In the genomic region with DNA sequence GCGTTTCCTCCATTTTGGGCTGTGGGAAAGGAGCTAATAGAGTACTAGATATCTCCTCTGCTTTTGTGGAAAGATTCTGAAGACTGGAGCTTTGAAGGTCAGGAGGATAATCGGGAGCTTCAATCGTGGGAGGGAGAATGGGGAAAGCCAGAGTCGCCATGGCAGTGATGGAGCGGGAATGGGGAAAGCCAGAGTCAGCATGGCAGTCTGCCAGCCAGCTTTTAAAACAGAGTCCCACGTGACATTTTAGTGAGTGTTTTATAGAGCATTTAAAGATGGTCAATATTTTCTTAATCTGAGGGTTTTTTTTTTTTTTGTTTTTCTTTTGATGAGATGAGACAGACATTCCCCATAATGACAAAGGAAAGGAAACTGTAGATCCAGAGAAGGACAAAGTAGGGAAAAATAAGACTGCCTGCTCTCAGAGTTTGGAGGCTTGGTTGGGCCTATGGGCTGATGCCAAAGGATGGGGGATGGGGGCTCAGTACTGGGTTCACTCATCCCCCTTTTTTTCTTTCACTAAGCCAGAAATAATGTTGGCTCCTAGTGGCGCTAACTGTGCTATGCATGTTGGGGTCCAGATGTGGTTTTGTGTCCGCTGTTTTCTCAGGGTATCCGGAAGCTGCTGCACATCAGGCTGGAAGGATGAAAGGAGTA, we compare ENCODE assay signal across 17 mouse cellular contexts.
"Had no signal": no experiment of that assay in that cellular context is flagged by ENCODE, and none has a peak within 500 bp of the region (broad histone marks: within the 10 kb centered on the region; RNA-seq: fewer than 3 reads in every experiment).

No protein-coding gene starts in this region.

- H3K36me3 ChIP-seq: limb, embryonic 12.5 days; liver, embryonic 13.5 days had no signal

- DNase-seq: kidney, adult 2 months; layer of hippocampus, postnatal 36 days; liver, embryonic 13.5 days; lung, adult 2 months; lung, postnatal 36 days; midbrain, embryonic 14.5 days; right cerebral cortex, adult 18-20 months; right cerebral cortex, postnatal 14 days; right cerebral cortex, postnatal 4 days; thymus, adult 2 months; thymus, postnatal 14 days; thymus, postnatal 4 days had no signal

- H3K27ac ChIP-seq: left cerebral cortex, adult 2 months; limb, embryonic 12.5 days; liver, embryonic 13.5 days; stomach, postnatal 0 days had no signal

- H3K9me3 ChIP-seq: limb, embryonic 12.5 days; liver, embryonic 13.5 days had no signal

- H3K27me3 ChIP-seq: limb, embryonic 12.5 days; liver, embryonic 13.5 days had no signal

- H3K4me1 ChIP-seq: limb, embryonic 12.5 days; liver, embryonic 13.5 days had no signal

- H3K4me2 ChIP-seq: limb, embryonic 12.5 days; liver, embryonic 13.5 days; midbrain, embryonic 11.5 days had no signal

- H3K4me3 ChIP-seq: left cerebral cortex, adult 2 months; limb, embryonic 12.5 days; liver, embryonic 13.5 days had no signal

- H3K9ac ChIP-seq: limb, embryonic 12.5 days; liver, embryonic 13.5 days had no signal

- ATAC-seq: intestine, postnatal 0 days had no signal
